Mouse (Mus musculus): ENCODE data around the gene Emc1. TPM values are rescaled to one million over a fixed set of nuclear protein-coding genes. Genes with fewer than 3 reads are reported as not detected.
A peak's percentile ranks its signal among the peaks of the same experiment; 100 is the strongest.

Emc1 gene
- 27.1 and 27.8 TPM in 2 replicates for polyA plus RNA-seq (2016; fragmentation: Nextera tagmentation; extraction: Ambion mirVana)

- no peaks in the 10 kb centered on the region for H3K9me3 ChIP-seq (replicated peaks)
- peaks cover 46% of the 10 kb centered on the region for H3K4me1 ChIP-seq
- no peaks in the 10 kb centered on the region for H3K27me3 ChIP-seq (replicated peaks)
- peak within 1 kb of the TSS; percentile 91 for H3K9ac ChIP-seq
- peak within 1 kb of the TSS; percentile 90 for H3K4me2 ChIP-seq
- peaks cover 69% of the 10 kb centered on the region for H3K36me3 ChIP-seq
- H3K27ac ChIP-seq: peak within 1 kb of the TSS; percentile 95
- H3K4me3 ChIP-seq: peak within 1 kb of the TSS; percentile 92
- under 1% methylated on average over 64 of the region's 64 CpGs for WGBS (ENCODE audit: insufficient replicate concordance)
- peak; percentile 92 for ATAC-seq
Observed at GRCm38 (mm10) chr4:139351931-139352711, at the start of gene Emc1, which contains the start of the genes Mrto4 and Ubr4. Emc1 (plus strand) TSS chr4:139352587. Mrto4 (minus strand) TSS chr4:139352576. Ubr4 (plus strand) TSS chr4:139352609.

- Histone ChIP-seq H3K9ac (no peak overlapping the region), H3K4me2 (no peak overlapping the region), H3K9me3 (replicated peaks) (no peaks in the 10 kb centered on the region), H3K36me3 (peaks cover 16% of the 10 kb centered on the region; the same call in 1 of the 2 replicates), H3K27ac (no peak overlapping the region), H3K4me3 (no peak overlapping the region), H3K27me3 (replicated peaks) (0 out of 2 replicates have a peak, but pooled peaks cover 3% of the 10 kb centered on the region), H3K4me1 (peaks cover 18% of the 10 kb centered on the region)
- 83% methylated on average over 3 of the region's 3 CpGs for WGBS (ENCODE audit: insufficient replicate concordance)
- no peak for ATAC-seq
Observed at GRCm38 (mm10) chr4:139305521-139305920, 46.9 kb upstream of the Emc1 start.

DNA sequence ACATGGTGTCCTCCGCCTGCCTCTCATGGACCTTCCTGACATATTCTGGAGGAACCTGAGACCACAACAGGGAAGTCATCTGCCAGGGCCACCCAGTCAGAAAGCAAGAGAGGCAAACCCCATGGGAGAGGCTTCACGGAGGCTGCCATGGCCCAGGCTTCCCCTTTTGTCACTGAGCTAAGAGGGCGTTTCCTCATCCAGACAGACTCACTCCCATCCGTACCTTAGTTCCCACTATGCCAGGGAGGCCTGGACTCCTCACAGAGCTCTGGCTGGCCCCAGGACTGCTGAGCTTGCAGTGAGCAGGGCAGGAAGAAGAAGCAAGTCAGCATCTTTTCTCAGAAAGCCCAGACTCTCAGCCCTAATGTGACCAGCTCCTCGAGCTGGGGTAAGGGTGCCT lies 44.5 kb upstream of the Emc1 start:
- H3K36me3 ChIP-seq: peaks cover 16% of the 10 kb centered on the region; the same call in 1 of the 2 replicates
- no peak for ATAC-seq
- no peak overlapping the region for H3K4me2 ChIP-seq
- no peaks in the 10 kb centered on the region for H3K9me3 ChIP-seq (replicated peaks)
- 48% methylated on average over 5 of the region's 5 CpGs for WGBS (ENCODE audit: insufficient replicate concordance)
- no peak overlapping the region for H3K9ac ChIP-seq
- H3K4me1 ChIP-seq: peaks cover 35% of the 10 kb centered on the region
- no peak overlapping the region for H3K27ac ChIP-seq
- no peak overlapping the region for H3K4me3 ChIP-seq
- peaks cover 12% of the 10 kb centered on the region; the same call in 1 of the 2 replicates for H3K27me3 ChIP-seq (replicated peaks)

GRCm38 (mm10) chr4:139309651-139310050 lies 42.7 kb upstream of the Emc1 start:
- ATAC-seq: no peak
- peak overlapping the region; percentile 91 for H3K9ac ChIP-seq
- peaks cover 23% of the 10 kb centered on the region for H3K36me3 ChIP-seq
- WGBS (ENCODE audit: insufficient replicate concordance): 33% methylated on average over 6 of the region's 6 CpGs
- peak overlapping the region; percentile 100 for H3K4me2 ChIP-seq
- 0 out of 2 replicates have a peak overlapping the region, but pooled peaks have one; percentile 69 for H3K27ac ChIP-seq
- H3K9me3 ChIP-seq (replicated peaks): no peaks in the 10 kb centered on the region
- peaks cover 35% of the 10 kb centered on the region for H3K4me1 ChIP-seq
- peak overlapping the region; percentile 78 for H3K4me3 ChIP-seq
- peaks cover 12% of the 10 kb centered on the region; the same call in 1 of the 2 replicates for H3K27me3 ChIP-seq (replicated peaks)

GRCm38 (mm10) chr4:139310171-139310898 lies 42.1 kb upstream of the Emc1 start, which contains the start of the genes Pqlc2 and Akr7a5:
Pqlc2 (minus strand) TSS chr4:139310708.
Akr7a5 (plus strand) TSS chr4:139310744.
- Histone ChIP-seq H3K4me3 (peak within 1 kb of the TSS; percentile 78), H3K27me3 (replicated peaks) (peaks cover 12% of the 10 kb centered on the region; the same call in 1 of the 2 replicates), H3K27ac (peak within 1 kb of the TSS; percentile 69), H3K9ac (peak within 1 kb of the TSS; percentile 91), H3K4me2 (peak within 1 kb of the TSS; percentile 100), H3K36me3 (peaks cover 22% of the 10 kb centered on the region), H3K9me3 (replicated peaks) (no peaks in the 10 kb centered on the region), H3K4me1 (peaks cover 35% of the 10 kb centered on the region)
- ATAC-seq: peak; percentile 88
- WGBS (ENCODE audit: insufficient replicate concordance): 1% methylated on average over 63 of the region's 63 CpGs

- Histone ChIP-seq H3K4me3 (peak overlapping the region; percentile 78), H3K9me3 (replicated peaks) (no peaks in the 10 kb centered on the region), H3K4me2 (peak overlapping the region; percentile 100), H3K4me1 (peaks cover 35% of the 10 kb centered on the region), H3K36me3 (peaks cover 26% of the 10 kb centered on the region), H3K27ac (peak overlapping the region; percentile 69), H3K9ac (peak overlapping the region; percentile 91), H3K27me3 (replicated peaks) (peaks cover 12% of the 10 kb centered on the region; the same call in 1 of the 2 replicates)
- WGBS (ENCODE audit: insufficient replicate concordance): under 1% methylated on average over 53 of the region's 53 CpGs
- no peak; the same call in 1 of the 2 replicates for ATAC-seq
Observed at GRCm38 (mm10) chr4:139310899-139311701, 41.3 kb upstream of the Emc1 start.

DNA sequence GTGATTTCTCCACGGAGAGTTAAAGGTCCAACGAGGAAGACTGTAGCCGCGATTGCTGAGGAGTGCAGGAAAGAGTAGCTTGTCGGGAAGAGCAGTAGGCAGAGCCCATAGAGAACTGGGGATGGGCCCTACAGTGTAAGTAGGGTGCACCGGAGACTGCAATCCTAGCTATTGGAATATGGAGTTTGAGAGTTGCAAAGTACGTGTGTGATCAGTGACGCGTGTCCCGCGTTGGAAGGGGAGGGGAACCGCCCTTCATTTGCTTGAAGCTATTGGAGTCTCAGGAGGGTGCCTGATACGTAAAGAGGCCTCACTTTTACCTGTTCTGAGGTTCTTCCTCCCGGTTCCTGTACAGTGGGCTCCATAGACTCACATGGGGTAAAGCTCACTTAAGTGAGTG lies 40.7 kb upstream of the Emc1 start:
- peak overlapping the region; percentile 91 for H3K9ac ChIP-seq
- peaks cover 24% of the 10 kb centered on the region for H3K36me3 ChIP-seq
- no peak for ATAC-seq
- H3K9me3 ChIP-seq (replicated peaks): no peaks in the 10 kb centered on the region
- peaks cover 35% of the 10 kb centered on the region for H3K4me1 ChIP-seq
- H3K4me2 ChIP-seq: peak overlapping the region; percentile 100
- peaks cover 12% of the 10 kb centered on the region; the same call in 1 of the 2 replicates for H3K27me3 ChIP-seq (replicated peaks)
- WGBS (ENCODE audit: insufficient replicate concordance): 29% methylated on average over 14 of the region's 14 CpGs
- H3K27ac ChIP-seq: no peak overlapping the region
- H3K4me3 ChIP-seq: peak overlapping the region; percentile 78

GRCm38 (mm10) chr4:139312632-139313031 lies 39.8 kb upstream of the Emc1 start:
- no peak for ATAC-seq
- WGBS (ENCODE audit: insufficient replicate concordance): 43% methylated on average over 4 of the region's 4 CpGs
- Histone ChIP-seq H3K9ac (no peak overlapping the region), H3K36me3 (peaks cover 29% of the 10 kb centered on the region), H3K27ac (no peak overlapping the region), H3K4me3 (no peak overlapping the region), H3K4me2 (no peak overlapping the region), H3K9me3 (replicated peaks) (no peaks in the 10 kb centered on the region), H3K4me1 (peaks cover 34% of the 10 kb centered on the region), H3K27me3 (replicated peaks) (peaks cover 12% of the 10 kb centered on the region; the same call in 1 of the 2 replicates)

GRCm38 (mm10) chr4:139318449-139318848 lies 33.9 kb upstream of the Emc1 start:
- H3K27ac ChIP-seq: no peak overlapping the region
- H3K4me2 ChIP-seq: no peak overlapping the region
- H3K27me3 ChIP-seq (replicated peaks): no peaks in the 10 kb centered on the region
- no peak overlapping the region for H3K4me3 ChIP-seq
- H3K4me1 ChIP-seq: peaks cover 4% of the 10 kb centered on the region; the same call in 1 of the 2 replicates
- H3K36me3 ChIP-seq: peaks cover 45% of the 10 kb centered on the region
- H3K9ac ChIP-seq: no peak overlapping the region
- H3K9me3 ChIP-seq (replicated peaks): no peaks in the 10 kb centered on the region
- 87% methylated on average over 11 of the region's 11 CpGs for WGBS (ENCODE audit: insufficient replicate concordance)
- ATAC-seq: no peak

DNA sequence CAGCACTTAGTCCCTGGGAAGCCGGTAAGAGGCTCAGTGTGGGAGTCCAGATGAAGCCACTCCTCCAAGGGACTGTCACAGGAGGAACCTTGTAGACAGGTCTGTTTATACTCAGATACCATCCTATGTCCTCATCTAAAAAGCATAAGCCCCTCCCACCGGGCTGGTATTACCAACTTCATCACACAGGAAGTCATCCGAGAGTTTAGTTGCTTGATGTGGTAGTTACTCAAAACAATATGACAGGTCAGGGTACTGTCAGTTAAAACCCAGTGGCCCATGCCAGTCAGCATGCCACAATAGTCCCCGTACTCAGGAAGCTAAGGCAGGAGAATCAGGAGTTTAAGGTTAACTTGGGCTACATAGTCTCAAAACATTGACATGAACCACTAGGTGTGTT lies 32.6 kb upstream of the Emc1 start:
- H3K9me3 ChIP-seq (replicated peaks): no peaks in the 10 kb centered on the region
- H3K4me3 ChIP-seq: no peak overlapping the region
- no peak overlapping the region for H3K9ac ChIP-seq
- 81% methylated on average over 4 of the region's 4 CpGs for WGBS (ENCODE audit: insufficient replicate concordance)
- H3K4me1 ChIP-seq: peaks cover 4% of the 10 kb centered on the region; the same call in 1 of the 2 replicates
- H3K27ac ChIP-seq: no peak overlapping the region
- no peak for ATAC-seq
- peaks cover 37% of the 10 kb centered on the region for H3K36me3 ChIP-seq
- H3K27me3 ChIP-seq (replicated peaks): no peaks in the 10 kb centered on the region
- H3K4me2 ChIP-seq: no peak overlapping the region

DNA sequence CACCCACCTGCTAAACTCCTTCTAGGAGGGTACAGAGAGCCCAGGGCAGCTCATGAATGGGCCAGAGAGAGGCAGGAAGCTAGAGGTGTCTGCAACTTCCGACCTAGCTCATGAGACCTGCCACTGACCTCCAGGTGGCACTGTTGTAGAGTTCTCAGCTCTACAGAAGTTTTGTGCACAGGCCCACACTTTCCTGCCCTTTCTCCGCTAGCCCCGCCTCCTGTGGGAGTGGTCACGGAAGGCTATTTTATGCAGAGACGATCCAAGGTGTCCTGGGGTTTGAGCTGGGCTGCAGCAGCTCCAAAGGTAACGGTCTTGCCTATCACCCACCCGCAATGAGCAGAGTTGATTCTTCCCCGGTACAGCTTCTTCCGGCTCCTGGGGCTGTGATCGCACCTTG lies 21.8 kb upstream of the Emc1 start:
- peak overlapping the region; percentile 45; the same call in 1 of the 2 replicates for H3K27ac ChIP-seq
- WGBS (ENCODE audit: insufficient replicate concordance): 3% methylated on average over 10 of the region's 10 CpGs
- H3K4me2 ChIP-seq: peak overlapping the region; percentile 73
- H3K27me3 ChIP-seq (replicated peaks): no peaks in the 10 kb centered on the region
- H3K4me1 ChIP-seq: peaks cover 39% of the 10 kb centered on the region
- peak; percentile 80 for ATAC-seq
- peak overlapping the region; percentile 66 for H3K9ac ChIP-seq
- no peaks in the 10 kb centered on the region for H3K9me3 ChIP-seq (replicated peaks)
- H3K36me3 ChIP-seq: peaks cover 4% of the 10 kb centered on the region; the same call in 1 of the 2 replicates
- H3K4me3 ChIP-seq: peak overlapping the region; percentile 55
